ENCODE assay signal across 9 mouse cellular contexts in the genomic region with DNA sequence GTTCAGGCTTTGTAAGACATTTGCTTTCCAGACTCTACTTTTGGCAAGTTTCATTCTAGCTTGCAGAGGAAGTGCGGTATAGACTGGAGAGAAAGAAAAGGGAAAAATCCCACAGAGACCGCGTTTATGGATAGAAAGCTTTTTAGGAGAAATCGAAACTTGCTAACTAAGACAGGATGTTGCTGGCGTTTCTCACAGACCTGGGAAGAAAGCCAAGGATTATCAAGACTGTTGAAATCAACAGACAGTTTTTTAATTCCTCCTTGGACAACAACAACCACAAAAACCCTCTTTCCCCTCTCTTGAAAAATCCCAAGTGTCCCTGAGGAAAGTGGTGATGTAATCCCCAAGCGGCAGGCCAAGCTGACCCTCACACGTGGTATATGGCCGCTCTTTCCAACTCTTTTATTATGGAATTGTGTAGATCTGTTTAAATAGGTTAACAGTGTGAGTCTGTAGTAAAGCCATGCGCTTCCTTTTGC. TPM values are rescaled to one million over a fixed set of nuclear protein-coding genes. Genes with fewer than 3 reads are reported as not detected.
A peak's percentile ranks its signal among the peaks of the same experiment; 100 is the strongest.
DNase-seq lines count a peak whose midpoint lies in the region; ATAC-seq lines count a peak whose summit lies in the region.
"Had no signal": no experiment of that assay in that cellular context is flagged by ENCODE, and none has a peak within 500 bp of the region (broad histone marks: within the 10 kb centered on the region; RNA-seq: fewer than 3 reads in every experiment).

No protein-coding gene starts in this region.

- no peaks in the 10 kb centered on the region for H3K9me3 ChIP-seq in forebrain, embryonic 14.5 days (replicated peaks; ENCODE audit: control insufficient read depth, low read length)
- no peaks in the 10 kb centered on the region for H3K9me3 ChIP-seq in forebrain, embryonic 11.5 days (ENCODE audit: control insufficient read depth, low read length)
- no peaks in the 10 kb centered on the region for H3K9me3 ChIP-seq in heart, embryonic 13.5 days
- H3K9me3 ChIP-seq in stomach, embryonic 14.5 days (ENCODE audit: control insufficient read depth, low read depth, low read length): no peaks in the 10 kb centered on the region
- H3K9me3 ChIP-seq in forebrain, embryonic 12.5 days: no peaks in the 10 kb centered on the region
- H3K9me3 ChIP-seq: neural tube, embryonic 13.5 days had no signal

- no peak overlapping the region for H3K4me2 ChIP-seq in forebrain, embryonic 14.5 days (ENCODE audit: low read length)
- H3K4me2 ChIP-seq in forebrain, embryonic 11.5 days (ENCODE audit: low read depth, low read length, severe bottlenecking): no peak overlapping the region
- H3K4me2 ChIP-seq in heart, embryonic 13.5 days: peak overlapping the region; percentile 49
- H3K4me2 ChIP-seq in stomach, embryonic 14.5 days (replicated peaks; ENCODE audit: low read depth, low read length): peak overlapping the region; percentile 22
- H3K4me2 ChIP-seq in forebrain, embryonic 12.5 days: no peak overlapping the region
- H3K4me2 ChIP-seq: neural tube, embryonic 13.5 days had no signal

- no peak for ATAC-seq in forebrain, embryonic 14.5 days
- no peak for ATAC-seq in forebrain, embryonic 11.5 days (replicated peaks; ENCODE audit: low FRiP score)
- ATAC-seq in heart, embryonic 13.5 days (ENCODE audit: extremely low read depth, insufficient number of reproducible peaks, low FRiP score, low TSS enrichment): no peak
- ATAC-seq in stomach, embryonic 14.5 days (ENCODE audit: insufficient number of reproducible peaks, insufficient read depth, low FRiP score, low read depth): peak; percentile 64; the same call in 1 of the 2 replicates
- no peak for ATAC-seq in forebrain, embryonic 12.5 days (ENCODE audit: low FRiP score)

- H3K27me3 ChIP-seq in forebrain, embryonic 14.5 days (replicated peaks; ENCODE audit: control insufficient read depth, insufficient read depth, low read length): no peaks in the 10 kb centered on the region
- no peaks in the 10 kb centered on the region for H3K27me3 ChIP-seq in forebrain, embryonic 11.5 days (ENCODE audit: control insufficient read depth, insufficient read depth, low read length)
- H3K27me3 ChIP-seq in heart, embryonic 13.5 days (replicated peaks): peaks cover 5% of the 10 kb centered on the region; the same call in 1 of the 2 replicates
- H3K27me3 ChIP-seq in stomach, embryonic 14.5 days (ENCODE audit: control insufficient read depth, insufficient read depth, low read length): no peaks in the 10 kb centered on the region
- H3K27me3 ChIP-seq in forebrain, embryonic 12.5 days: no peaks in the 10 kb centered on the region
- H3K27me3 ChIP-seq: neural tube, embryonic 13.5 days had no signal

- no peak overlapping the region for H3K9ac ChIP-seq in forebrain, embryonic 14.5 days (ENCODE audit: low read length)
- no peak overlapping the region for H3K9ac ChIP-seq in forebrain, embryonic 11.5 days (ENCODE audit: low read length)
- peak overlapping the region; percentile 37; the same call in 1 of the 2 replicates for H3K9ac ChIP-seq in heart, embryonic 13.5 days
- no peak overlapping the region for H3K9ac ChIP-seq in stomach, embryonic 14.5 days (replicated peaks; ENCODE audit: low read depth, low read length)
- no peak overlapping the region for H3K9ac ChIP-seq in forebrain, embryonic 12.5 days
- H3K9ac ChIP-seq: neural tube, embryonic 13.5 days had no signal

- H3K36me3 ChIP-seq in forebrain, embryonic 14.5 days (ENCODE audit: control insufficient read depth, insufficient read depth, low read length): no peaks in the 10 kb centered on the region
- no peaks in the 10 kb centered on the region for H3K36me3 ChIP-seq in forebrain, embryonic 11.5 days (ENCODE audit: control insufficient read depth, insufficient read depth, low read length)
- H3K36me3 ChIP-seq in heart, embryonic 13.5 days: no peaks in the 10 kb centered on the region
- H3K36me3 ChIP-seq in stomach, embryonic 14.5 days (ENCODE audit: control insufficient read depth, insufficient read depth, low read length): no peaks in the 10 kb centered on the region
- H3K36me3 ChIP-seq in forebrain, embryonic 12.5 days (replicated peaks): no peaks in the 10 kb centered on the region
- H3K36me3 ChIP-seq: neural tube, embryonic 13.5 days had no signal

- H3K4me1 ChIP-seq in forebrain, embryonic 14.5 days (ENCODE audit: control insufficient read depth, insufficient read depth, low read length): no peaks in the 10 kb centered on the region
- H3K4me1 ChIP-seq in forebrain, embryonic 11.5 days (replicated peaks; ENCODE audit: control insufficient read depth, insufficient read depth, low read length): no peaks in the 10 kb centered on the region
- H3K4me1 ChIP-seq in heart, embryonic 13.5 days: peaks cover 7% of the 10 kb centered on the region; the same call in 1 of the 2 replicates
- H3K4me1 ChIP-seq in stomach, embryonic 14.5 days (ENCODE audit: control insufficient read depth, insufficient read depth, low read length): peaks cover 9% of the 10 kb centered on the region; the same call in 1 of the 2 replicates
- H3K4me1 ChIP-seq in forebrain, embryonic 12.5 days: no peaks in the 10 kb centered on the region
- H3K4me1 ChIP-seq: neural tube, embryonic 13.5 days had no signal

- H3K27ac ChIP-seq in forebrain, embryonic 14.5 days (ENCODE audit: low read depth, low read length): no peak overlapping the region
- H3K27ac ChIP-seq in forebrain, embryonic 11.5 days (ENCODE audit: low read depth, low read length): no peak overlapping the region
- H3K27ac ChIP-seq in heart, embryonic 13.5 days (replicated peaks): peak overlapping the region; percentile 83
- peak overlapping the region; percentile 94 for H3K27ac ChIP-seq in stomach, embryonic 14.5 days (ENCODE audit: low read length)
- H3K27ac ChIP-seq in forebrain, embryonic 12.5 days: no peak overlapping the region
- H3K27ac ChIP-seq: neural tube, embryonic 13.5 days had no signal

- peak; percentile 50 for DNase-seq in forebrain, embryonic 14.5 days (ENCODE audit: low spot score)
- DNase-seq in forebrain, embryonic 11.5 days (ENCODE audit: low spot score): no peak
- DNase-seq in adrenal gland, postnatal 10 days: peak; percentile 71
- DNase-seq in kidney, postnatal 36 days: peak; percentile 43 to 69
- no peak for DNase-seq in retina, embryonic 14.5 days (ENCODE audit: low spot score)

- WGBS in forebrain, embryonic 14.5 days: 65% methylated on average over 9 of the region's 9 CpGs
- 84% methylated on average over 9 of the region's 9 CpGs for WGBS in forebrain, embryonic 11.5 days
- 46% methylated on average over 9 of the region's 9 CpGs for WGBS in heart, embryonic 13.5 days
- 38% methylated on average over 9 of the region's 9 CpGs for WGBS in stomach, embryonic 14.5 days
- WGBS in forebrain, embryonic 12.5 days: 76% methylated on average over 9 of the region's 9 CpGs

- no peak overlapping the region for H3K4me3 ChIP-seq in forebrain, embryonic 14.5 days (ENCODE audit: low read depth, low read length)
- no peak overlapping the region for H3K4me3 ChIP-seq in forebrain, embryonic 11.5 days (ENCODE audit: low read depth, low read length)
- H3K4me3 ChIP-seq in heart, embryonic 13.5 days: peak overlapping the region; percentile 28
- H3K4me3 ChIP-seq in stomach, embryonic 14.5 days (ENCODE audit: low read depth, low read length): no peak overlapping the region
- no peak overlapping the region for H3K4me3 ChIP-seq in forebrain, embryonic 12.5 days (replicated peaks)
- H3K4me3 ChIP-seq: neural tube, embryonic 13.5 days had no signal

RNA-seq across cellular contexts. Expression of a gene that starts 0.8 kb away (rescaled TPM):
- 2.9 and 4.9 TPM in 2 replicates for polyA plus RNA-seq in forebrain, embryonic 14.5 days (2014; fragmentation: Nextera tagmentation; extraction: Ambion mirVana)
- 0.75 and 1.0 TPM in 2 replicates for polyA plus RNA-seq in forebrain, embryonic 11.5 days (2014; fragmentation: Nextera tagmentation; extraction: Ambion mirVana)
- total RNA-seq in adrenal gland, postnatal 10 days (2021): 100 to 1,000 TPM; 126 to 154 TPM
- 35.4 and 36.2 TPM in 2 replicates for polyA plus RNA-seq in heart, embryonic 13.5 days (2015; fragmentation: Nextera tagmentation; extraction: Ambion mirVana)
- 1.9 and 4.0 TPM in 2 replicates for polyA plus RNA-seq in stomach, embryonic 14.5 days (2014; fragmentation: Nextera tagmentation; extraction: Ambion mirVana)
- 0.79 and 0.83 TPM in 2 replicates for polyA plus RNA-seq in forebrain, embryonic 12.5 days (2016; fragmentation: Nextera tagmentation; extraction: Ambion mirVana)

RNA-seq across cellular contexts. Expression of a gene that starts 4.5 kb away (rescaled TPM):
- polyA plus RNA-seq in forebrain, embryonic 14.5 days (2014; fragmentation: Nextera tagmentation; extraction: Ambion mirVana): not detected in 2 replicates
- not detected in 2 replicates for polyA plus RNA-seq in forebrain, embryonic 11.5 days (2014; fragmentation: Nextera tagmentation; extraction: Ambion mirVana)
- 1 to 10 TPM; 1.5 TPM for total RNA-seq in adrenal gland, postnatal 10 days (2021)
- 0.05 TPM in 1 of 2 replicates, not detected in the other for polyA plus RNA-seq in heart, embryonic 13.5 days (2015; fragmentation: Nextera tagmentation; extraction: Ambion mirVana)
- not detected in 2 replicates for polyA plus RNA-seq in stomach, embryonic 14.5 days (2014; fragmentation: Nextera tagmentation; extraction: Ambion mirVana)
- polyA plus RNA-seq in forebrain, embryonic 12.5 days (2016; fragmentation: Nextera tagmentation; extraction: Ambion mirVana): not detected in 2 replicates
- polyA plus RNA-seq: neural tube, embryonic 13.5 days had no signal

RNA-seq across cellular contexts. Expression of a gene that starts 16.3 kb away (rescaled TPM):
- 0.44 TPM in 1 of 2 replicates, not detected in the other for polyA plus RNA-seq in forebrain, embryonic 14.5 days (2014; fragmentation: Nextera tagmentation; extraction: Ambion mirVana)
- polyA plus RNA-seq in forebrain, embryonic 11.5 days (2014; fragmentation: Nextera tagmentation; extraction: Ambion mirVana): 0.23 TPM in 1 of 2 replicates, not detected in the other
- under 1 TPM; 0.57 to 0.94 TPM for total RNA-seq in adrenal gland, postnatal 10 days (2021)
- polyA plus RNA-seq in heart, embryonic 13.5 days (2015; fragmentation: Nextera tagmentation; extraction: Ambion mirVana): 1.6 and 2.0 TPM in 2 replicates
- polyA plus RNA-seq in stomach, embryonic 14.5 days (2014; fragmentation: Nextera tagmentation; extraction: Ambion mirVana): 0.54 and 0.94 TPM in 2 replicates
- polyA plus RNA-seq in forebrain, embryonic 12.5 days (2016; fragmentation: Nextera tagmentation; extraction: Ambion mirVana): 0.29 TPM in 1 of 2 replicates, not detected in the other

RNA-seq across cellular contexts. Expression of a gene that starts 22.1 kb away (rescaled TPM):
- 28.6 and 33.2 TPM in 2 replicates for polyA plus RNA-seq in forebrain, embryonic 14.5 days (2014; fragmentation: Nextera tagmentation; extraction: Ambion mirVana)
- polyA plus RNA-seq in forebrain, embryonic 11.5 days (2014; fragmentation: Nextera tagmentation; extraction: Ambion mirVana): 36.8 and 40.2 TPM in 2 replicates
- total RNA-seq in adrenal gland, postnatal 10 days (2021): 10 to 100 TPM; 32.1 to 36.0 TPM
- 20.9 and 23.5 TPM in 2 replicates for polyA plus RNA-seq in heart, embryonic 13.5 days (2015; fragmentation: Nextera tagmentation; extraction: Ambion mirVana)
- 53.8 and 56.0 TPM in 2 replicates for polyA plus RNA-seq in stomach, embryonic 14.5 days (2014; fragmentation: Nextera tagmentation; extraction: Ambion mirVana)
- 41.8 and 42.0 TPM in 2 replicates for polyA plus RNA-seq in forebrain, embryonic 12.5 days (2016; fragmentation: Nextera tagmentation; extraction: Ambion mirVana)

RNA-seq across cellular contexts. Expression of a gene that starts 54.4 kb away (rescaled TPM):
- polyA plus RNA-seq in forebrain, embryonic 14.5 days (2014; fragmentation: Nextera tagmentation; extraction: Ambion mirVana): 8.8 and 10.0 TPM in 2 replicates
- 3.6 and 4.0 TPM in 2 replicates for polyA plus RNA-seq in forebrain, embryonic 11.5 days (2014; fragmentation: Nextera tagmentation; extraction: Ambion mirVana)
- 10 to 100 TPM; 26.7 to 27.0 TPM for total RNA-seq in adrenal gland, postnatal 10 days (2021)
- 4.5 and 4.9 TPM in 2 replicates for polyA plus RNA-seq in heart, embryonic 13.5 days (2015; fragmentation: Nextera tagmentation; extraction: Ambion mirVana)
- 17.1 and 19.6 TPM in 2 replicates for polyA plus RNA-seq in stomach, embryonic 14.5 days (2014; fragmentation: Nextera tagmentation; extraction: Ambion mirVana)
- polyA plus RNA-seq in forebrain, embryonic 12.5 days (2016; fragmentation: Nextera tagmentation; extraction: Ambion mirVana): 3.7 and 4.1 TPM in 2 replicates

Comparison
In these comparisons a context has a peak if more than half of its experiments do, and no peak if none do; other contexts are left out.
1. DNase-seq: peak in forebrain, embryonic 14.5 days (single experiment), adrenal gland, postnatal 10 days (single experiment) and kidney, postnatal 36 days (2 of 2); none in forebrain, embryonic 11.5 days (single experiment) and retina, embryonic 14.5 days (single experiment).
2. H3K27ac ChIP-seq: peak in heart, embryonic 13.5 days (single experiment) and stomach, embryonic 14.5 days (single experiment); none in forebrain, embryonic 14.5 days (single experiment), forebrain, embryonic 11.5 days (single experiment) and forebrain, embryonic 12.5 days (single experiment).
3. H3K4me2 ChIP-seq: peak in heart, embryonic 13.5 days (single experiment) and stomach, embryonic 14.5 days (single experiment); none in forebrain, embryonic 14.5 days (single experiment), forebrain, embryonic 11.5 days (single experiment) and forebrain, embryonic 12.5 days (single experiment).